Mouse (Mus musculus): ENCODE measurements at regions not wholly inside any gene's neighbourhood (a gene's known extent, or its start where the extent isn't known, plus 50 kb on each side); places are given as distances from the start of the nearest gene placed in this dataset.

DNA sequence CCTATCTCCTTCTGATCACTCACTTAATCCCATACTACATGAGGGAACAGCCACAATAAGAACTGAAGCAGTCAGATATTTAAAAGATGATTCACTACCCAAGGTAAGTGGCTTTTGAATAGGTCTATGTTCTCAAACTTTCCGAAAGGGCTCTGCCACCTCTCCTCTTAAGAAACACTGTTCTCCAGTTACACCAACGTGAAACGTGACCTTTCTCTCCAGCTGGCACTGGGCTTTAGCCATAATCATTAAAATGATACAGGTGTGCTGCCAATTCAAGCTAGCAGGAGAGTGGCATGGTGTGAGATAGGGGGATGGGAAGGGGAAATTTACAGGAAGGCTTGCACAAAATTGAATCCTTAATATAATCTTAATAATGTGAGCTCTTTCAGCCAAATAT, 2216.4 kb upstream of the Gm7489 start:
- H3K4me3 ChIP-seq (ENCODE audit: low read depth, low read length): no peak overlapping the region
- ATAC-seq (replicated peaks; ENCODE audit: low FRiP score, low TSS enrichment, low read depth) (no peak), DNase-seq (ENCODE audit: low spot score) (no peak)

DNA sequence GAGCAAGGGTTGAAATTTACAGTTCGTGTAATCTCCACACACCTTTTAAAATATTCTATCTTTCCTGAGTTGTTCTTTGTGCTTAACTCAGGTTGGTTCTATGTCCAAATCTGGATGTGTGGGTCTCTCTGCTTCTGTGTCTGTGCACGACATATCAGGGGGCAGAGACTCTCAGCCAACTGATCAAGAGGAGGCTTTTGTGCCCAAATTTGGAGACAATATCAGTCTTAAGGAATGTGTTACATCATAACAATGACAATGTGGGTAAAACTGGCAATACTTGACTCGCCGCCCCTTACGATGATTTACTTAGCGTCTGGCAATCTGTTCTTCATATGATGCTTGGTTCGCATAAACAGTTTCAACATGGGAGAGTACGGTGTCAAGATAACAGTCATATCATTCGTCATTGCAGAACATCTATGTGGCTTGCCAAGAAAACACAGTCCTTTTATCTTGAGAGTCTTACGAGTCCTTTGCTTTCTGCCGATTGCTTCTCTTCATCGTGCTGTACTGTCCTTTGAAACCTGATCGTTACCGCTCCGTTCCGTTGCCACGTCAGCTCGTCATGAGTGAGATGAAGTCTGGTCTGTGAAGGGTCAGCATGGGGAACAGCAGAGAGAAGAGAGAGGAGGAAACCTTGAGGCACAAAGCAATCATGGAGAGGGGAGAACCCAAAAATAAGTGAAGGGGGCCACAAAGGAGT, 2212.9 kb upstream of the Gm7489 start:
- Histone ChIP-seq H3K36me3 (ENCODE audit: control insufficient read depth, insufficient read depth, low read length) (no peaks in the 10 kb centered on the region), H3K4me2 (ENCODE audit: low read length) (no peak overlapping the region; the same call in 1 of the 2 replicates), H3K27me3 (replicated peaks; ENCODE audit: control insufficient read depth, insufficient read depth, low read length) (no peaks in the 10 kb centered on the region), H3K4me1 (replicated peaks; ENCODE audit: control insufficient read depth, insufficient read depth, low read length) (peaks cover 6% of the 10 kb centered on the region; the same call in 1 of the 2 replicates), H3K4me3 (ENCODE audit: low read depth, low read length) (no peak overlapping the region), H3K9me3 (ENCODE audit: control insufficient read depth, low read length) (no peaks in the 10 kb centered on the region), H3K27ac (ENCODE audit: low read depth) (peak overlapping the region; percentile 27; the same call in 1 of the 2 replicates), H3K9ac (ENCODE audit: low read length) (no peak overlapping the region)
- 57% methylated on average over 18 of the region's 18 CpGs for WGBS
- ATAC-seq (replicated peaks; ENCODE audit: low FRiP score, low TSS enrichment, low read depth): no peak
- no peak for DNase-seq (ENCODE audit: low spot score)

More for the DNA sequence above, 2216.4 kb upstream of the Gm7489 start:
- Histone ChIP-seq H3K9me3 (ENCODE audit: control insufficient read depth, low read length) (no peaks in the 10 kb centered on the region), H3K4me1 (replicated peaks; ENCODE audit: control insufficient read depth, insufficient read depth, low read length) (peaks cover 6% of the 10 kb centered on the region; the same call in 1 of the 2 replicates), H3K9ac (ENCODE audit: low read length) (no peak overlapping the region), H3K27ac (ENCODE audit: low read depth) (no peak overlapping the region), H3K36me3 (ENCODE audit: control insufficient read depth, insufficient read depth, low read length) (no peaks in the 10 kb centered on the region), H3K4me2 (ENCODE audit: low read length) (no peak overlapping the region), H3K27me3 (replicated peaks; ENCODE audit: control insufficient read depth, insufficient read depth, low read length) (no peaks in the 10 kb centered on the region)
- WGBS: 72% methylated on average over 3 of the region's 3 CpGs

GRCm38 (mm10) chr15:51673483-51673882, 2211.2 kb upstream of the Gm7489 start:
- H3K27me3 ChIP-seq (replicated peaks; ENCODE audit: control insufficient read depth, insufficient read depth, low read length): no peaks in the 10 kb centered on the region
- H3K4me1 ChIP-seq (replicated peaks; ENCODE audit: control insufficient read depth, insufficient read depth, low read length): peaks cover 6% of the 10 kb centered on the region; the same call in 1 of the 2 replicates
- DNase-seq (ENCODE audit: low spot score) (no peak), ATAC-seq (replicated peaks; ENCODE audit: low FRiP score, low TSS enrichment, low read depth) (no peak)
- H3K4me3 ChIP-seq (ENCODE audit: low read depth, low read length): no peak overlapping the region
- H3K9me3 ChIP-seq (ENCODE audit: control insufficient read depth, low read length): no peaks in the 10 kb centered on the region
- H3K36me3 ChIP-seq (ENCODE audit: control insufficient read depth, insufficient read depth, low read length): no peaks in the 10 kb centered on the region
- no peak overlapping the region for H3K9ac ChIP-seq (ENCODE audit: low read length)
- 81% methylated on average over 1 of the region's 1 CpGs for WGBS
- no peak overlapping the region for H3K27ac ChIP-seq (ENCODE audit: low read depth)
- H3K4me2 ChIP-seq (ENCODE audit: low read length): no peak overlapping the region

DNA sequence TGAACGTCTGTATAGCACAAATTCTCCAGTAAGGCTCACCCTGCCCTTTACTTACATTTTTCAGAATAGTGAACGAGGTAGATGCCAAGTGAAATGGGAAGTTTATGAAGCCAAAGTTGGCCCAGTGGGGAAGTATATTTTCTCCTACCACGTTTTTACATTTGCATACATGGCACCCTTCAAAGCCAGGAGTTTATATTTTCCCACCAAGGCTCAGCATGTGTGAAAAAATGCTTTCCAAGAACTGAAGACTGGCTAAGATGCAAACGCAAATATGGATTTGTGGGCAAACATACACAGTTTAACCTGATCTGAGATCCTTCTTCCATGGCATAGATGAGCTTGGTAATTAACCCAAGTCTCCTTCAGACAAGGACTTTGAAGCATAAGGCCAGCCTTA, 2209.4 kb upstream of the Gm7489 start:
- Histone ChIP-seq H3K27me3 (replicated peaks; ENCODE audit: control insufficient read depth, insufficient read depth, low read length) (no peaks in the 10 kb centered on the region), H3K27ac (ENCODE audit: low read depth) (no peak overlapping the region), H3K36me3 (ENCODE audit: control insufficient read depth, insufficient read depth, low read length) (no peaks in the 10 kb centered on the region), H3K9ac (ENCODE audit: low read length) (no peak overlapping the region), H3K9me3 (ENCODE audit: control insufficient read depth, low read length) (no peaks in the 10 kb centered on the region), H3K4me3 (ENCODE audit: low read depth, low read length) (no peak overlapping the region), H3K4me2 (ENCODE audit: low read length) (no peak overlapping the region), H3K4me1 (replicated peaks; ENCODE audit: control insufficient read depth, insufficient read depth, low read length) (peaks cover 6% of the 10 kb centered on the region; the same call in 1 of the 2 replicates)
- 74% methylated on average over 4 of the region's 4 CpGs for WGBS
- ATAC-seq (replicated peaks; ENCODE audit: low FRiP score, low TSS enrichment, low read depth) (no peak), DNase-seq (ENCODE audit: low spot score) (no peak)

DNA sequence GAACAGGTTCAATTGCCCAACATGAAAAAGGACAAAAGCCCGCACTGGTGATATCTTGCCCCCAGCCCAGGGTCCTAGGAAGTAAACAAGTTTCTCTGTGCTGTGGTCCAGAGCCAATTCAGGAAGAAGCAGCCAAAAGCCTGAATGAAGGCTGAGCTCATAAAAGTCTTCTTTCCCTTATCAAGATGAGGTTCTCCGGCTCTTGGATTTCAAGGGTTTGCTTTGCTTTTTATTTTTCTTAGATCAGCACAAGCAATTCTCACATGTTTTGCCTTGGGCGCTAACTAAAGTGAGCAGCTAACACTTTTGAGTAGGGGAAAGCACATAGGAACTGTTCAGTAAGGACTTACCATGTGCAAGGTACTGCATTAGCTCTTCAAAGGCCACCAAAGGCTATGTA, 2208.0 kb upstream of the Gm7489 start:
- Histone ChIP-seq H3K9ac (ENCODE audit: low read length) (no peak overlapping the region), H3K4me2 (ENCODE audit: low read length) (no peak overlapping the region), H3K36me3 (ENCODE audit: control insufficient read depth, insufficient read depth, low read length) (no peaks in the 10 kb centered on the region), H3K27me3 (replicated peaks; ENCODE audit: control insufficient read depth, insufficient read depth, low read length) (no peaks in the 10 kb centered on the region), H3K9me3 (ENCODE audit: control insufficient read depth, low read length) (no peaks in the 10 kb centered on the region), H3K27ac (ENCODE audit: low read depth) (no peak overlapping the region), H3K4me1 (replicated peaks; ENCODE audit: control insufficient read depth, insufficient read depth, low read length) (peaks cover 4% of the 10 kb centered on the region; the same call in 1 of the 2 replicates), H3K4me3 (ENCODE audit: low read depth, low read length) (no peak overlapping the region)
- ATAC-seq (replicated peaks; ENCODE audit: low FRiP score, low TSS enrichment, low read depth) (no peak), DNase-seq (ENCODE audit: low spot score) (no peak)
- 91% methylated on average over 3 of the region's 3 CpGs for WGBS

- ATAC-seq (replicated peaks; ENCODE audit: low FRiP score, low TSS enrichment, low read depth): no peak
- Histone ChIP-seq H3K9me3 (ENCODE audit: control insufficient read depth, low read length) (no peaks in the 10 kb centered on the region), H3K27me3 (replicated peaks; ENCODE audit: control insufficient read depth, insufficient read depth, low read length) (no peaks in the 10 kb centered on the region), H3K27ac (ENCODE audit: low read depth) (no peak overlapping the region), H3K4me1 (replicated peaks; ENCODE audit: control insufficient read depth, insufficient read depth, low read length) (no peaks in the 10 kb centered on the region), H3K36me3 (ENCODE audit: control insufficient read depth, insufficient read depth, low read length) (no peaks in the 10 kb centered on the region), H3K4me3 (ENCODE audit: low read depth, low read length) (no peak overlapping the region), H3K4me2 (ENCODE audit: low read length) (no peak overlapping the region), H3K9ac (ENCODE audit: low read length) (no peak overlapping the region)
- no peak for DNase-seq (ENCODE audit: low spot score)
- 79% methylated on average over 4 of the region's 4 CpGs for WGBS
Measured at GRCm38 (mm10) chr15:51677266-51677665, 2207.4 kb upstream of the Gm7489 start.

DNA sequence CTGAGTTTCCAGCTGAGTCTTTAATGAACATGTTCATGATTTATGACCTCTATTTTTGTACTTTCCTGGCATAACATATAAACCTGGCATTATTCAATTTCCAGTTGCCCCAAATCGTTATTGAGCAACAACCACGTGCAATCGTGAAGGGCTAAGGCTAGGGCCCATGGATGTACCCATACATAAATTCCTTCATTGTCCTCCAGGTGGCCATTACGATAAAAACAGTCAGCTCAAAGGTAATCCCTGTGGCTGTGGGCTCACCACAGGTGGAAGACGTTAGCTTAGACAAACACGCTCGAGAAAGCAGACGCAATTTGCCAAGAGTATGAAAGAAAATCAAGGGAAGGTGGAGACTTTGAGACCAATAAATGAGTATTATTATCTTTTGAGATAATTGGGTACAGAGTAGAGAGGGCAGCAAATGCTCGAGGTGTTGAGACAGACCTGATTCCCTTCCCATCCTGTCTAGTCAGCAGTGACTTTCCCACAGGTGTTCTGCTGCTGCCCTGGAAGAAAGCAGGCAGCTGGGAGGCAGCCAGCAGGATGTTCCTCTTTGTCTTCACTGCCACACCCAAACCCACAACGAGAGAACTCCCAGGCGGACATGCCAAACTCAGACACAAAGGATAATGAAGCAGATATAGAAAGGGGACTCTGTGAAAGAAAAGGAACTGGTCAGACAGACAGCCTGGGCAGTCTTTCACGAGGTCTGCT, 2205.4 kb upstream of the Gm7489 start:
- no peaks in the 10 kb centered on the region for H3K27me3 ChIP-seq (replicated peaks; ENCODE audit: control insufficient read depth, insufficient read depth, low read length)
- DNase-seq (ENCODE audit: low spot score) (no peak), ATAC-seq (replicated peaks; ENCODE audit: low FRiP score, low TSS enrichment, low read depth) (no peak)
- WGBS: 54% methylated on average over 12 of the region's 12 CpGs
- H3K9me3 ChIP-seq (ENCODE audit: control insufficient read depth, low read length): no peaks in the 10 kb centered on the region
- H3K27ac ChIP-seq (ENCODE audit: low read depth): no peak overlapping the region
- H3K4me1 ChIP-seq (replicated peaks; ENCODE audit: control insufficient read depth, insufficient read depth, low read length): no peaks in the 10 kb centered on the region
- no peak overlapping the region for H3K9ac ChIP-seq (ENCODE audit: low read length)
- no peak overlapping the region for H3K4me2 ChIP-seq (ENCODE audit: low read length)
- H3K36me3 ChIP-seq (ENCODE audit: control insufficient read depth, insufficient read depth, low read length): no peaks in the 10 kb centered on the region
- H3K4me3 ChIP-seq (ENCODE audit: low read depth, low read length): no peak overlapping the region

GRCm38 (mm10) chr15:51680494-51680893, 2204.2 kb upstream of the Gm7489 start:
- H3K9me3 ChIP-seq (ENCODE audit: control insufficient read depth, low read length): no peaks in the 10 kb centered on the region
- no peaks in the 10 kb centered on the region for H3K27me3 ChIP-seq (replicated peaks; ENCODE audit: control insufficient read depth, insufficient read depth, low read length)
- DNase-seq (ENCODE audit: low spot score) (no peak), ATAC-seq (replicated peaks; ENCODE audit: low FRiP score, low TSS enrichment, low read depth) (no peak)
- H3K27ac ChIP-seq (ENCODE audit: low read depth): no peak overlapping the region
- no peaks in the 10 kb centered on the region for H3K36me3 ChIP-seq (ENCODE audit: control insufficient read depth, insufficient read depth, low read length)
- H3K4me3 ChIP-seq (ENCODE audit: low read depth, low read length): no peak overlapping the region
- H3K9ac ChIP-seq (ENCODE audit: low read length): no peak overlapping the region
- H3K4me1 ChIP-seq (replicated peaks; ENCODE audit: control insufficient read depth, insufficient read depth, low read length): no peaks in the 10 kb centered on the region
- no peak overlapping the region for H3K4me2 ChIP-seq (ENCODE audit: low read length)

DNA sequence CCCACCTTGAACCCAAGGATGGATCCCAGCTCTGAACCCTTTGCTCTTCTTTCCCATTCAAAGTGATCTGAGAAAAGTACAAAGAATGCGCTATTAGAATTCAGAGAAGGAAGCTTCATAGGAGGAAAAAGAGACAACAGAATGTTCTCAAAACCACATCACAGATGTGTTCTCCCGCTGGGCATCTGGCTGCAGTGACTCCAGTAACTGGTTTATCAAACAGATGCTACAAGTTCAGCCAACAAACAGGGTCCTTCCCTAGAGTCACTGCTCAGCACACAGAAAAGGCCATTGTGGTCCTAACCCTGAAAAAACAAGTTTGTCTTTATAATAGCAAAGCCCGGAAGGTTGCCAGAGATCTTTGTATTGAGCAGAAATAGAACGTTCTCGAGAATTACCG, 2203.5 kb upstream of the Gm7489 start:
- WGBS: 89% methylated on average over 6 of the region's 6 CpGs
- no peak for ATAC-seq (replicated peaks; ENCODE audit: low FRiP score, low TSS enrichment, low read depth)

More for the DNA sequence above, 2203.5 kb upstream of the Gm7489 start:
- H3K4me3 ChIP-seq (ENCODE audit: low read depth, low read length): no peak overlapping the region
- no peak for DNase-seq (ENCODE audit: low spot score)
- H3K27me3 ChIP-seq (replicated peaks; ENCODE audit: control insufficient read depth, insufficient read depth, low read length): no peaks in the 10 kb centered on the region
- H3K4me2 ChIP-seq (ENCODE audit: low read length): no peak overlapping the region
- H3K4me1 ChIP-seq (replicated peaks; ENCODE audit: control insufficient read depth, insufficient read depth, low read length): no peaks in the 10 kb centered on the region
- H3K9me3 ChIP-seq (ENCODE audit: control insufficient read depth, low read length): no peaks in the 10 kb centered on the region
- no peaks in the 10 kb centered on the region for H3K36me3 ChIP-seq (ENCODE audit: control insufficient read depth, insufficient read depth, low read length)
- H3K9ac ChIP-seq (ENCODE audit: low read length): no peak overlapping the region
- no peak overlapping the region for H3K27ac ChIP-seq (ENCODE audit: low read depth)

Data from intestine, embryonic 14.5 days (tissue).